Mouse (Mus musculus) retina, postnatal 1 day (tissue): ENCODE measurements around the gene Gltp.

Experiments
- DNase-seq: peaks from one replicate; pipeline ENCODE4 v3.0.0-alpha.2; 2012

The Gltp gene

GRCm38 (mm10) chr5:114658255-114658654, 32.5 kb downstream of the Gltp start, which contains the start of gene Trpv4:
Trpv4 (minus strand) TSS chr5:114658421.
- DNase-seq, result peak; percentile 46

- no peak for DNase-seq
Observed at GRCm38 (mm10) chr5:114657426-114657825, 33.4 kb downstream of the Gltp start.

DNA sequence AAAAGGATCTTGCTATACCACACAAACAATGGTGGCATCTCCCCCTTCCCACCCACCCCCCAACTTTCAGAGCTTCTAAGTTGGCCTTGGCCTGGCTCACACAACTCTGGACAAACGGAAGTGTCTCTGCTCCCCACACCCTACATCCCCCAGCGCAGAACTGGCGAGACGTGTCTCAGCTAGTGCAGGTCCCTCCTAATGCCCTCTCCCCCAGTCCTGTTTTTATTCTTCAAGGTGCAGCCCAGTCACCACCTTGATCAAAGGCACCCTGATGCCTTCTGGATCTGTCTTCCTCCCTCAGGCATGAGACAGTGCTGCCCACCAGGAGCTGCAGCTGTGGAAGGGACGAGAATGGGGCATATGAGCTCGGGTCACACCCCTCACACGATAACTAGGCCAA, 34.5 kb downstream of the Gltp start:
- DNase-seq, result no peak

DNA sequence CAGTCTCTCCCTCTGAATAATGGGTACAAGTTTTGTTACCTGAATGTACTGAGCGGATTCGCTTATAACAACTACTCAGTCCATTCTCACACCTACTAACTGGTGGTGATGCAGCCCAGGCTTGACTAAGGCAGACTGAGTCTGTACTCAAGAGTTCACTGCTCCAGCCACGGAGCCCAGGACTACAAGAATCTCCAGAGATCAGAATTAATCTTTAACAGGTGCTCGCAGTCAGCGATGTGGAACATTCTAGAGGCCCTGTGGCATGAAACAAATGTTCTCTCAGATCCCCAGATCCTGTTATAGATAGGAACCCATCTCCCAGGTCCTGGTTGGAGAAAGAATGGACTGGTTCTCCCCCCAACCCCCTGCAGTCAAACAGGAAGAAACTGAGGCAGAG, 35.1 kb downstream of the Gltp start:
- DNase-seq, result no peak

GRCm38 (mm10) chr5:114653656-114654437, 36.9 kb downstream of the Gltp start:
- DNase-seq, result no peak

DNA sequence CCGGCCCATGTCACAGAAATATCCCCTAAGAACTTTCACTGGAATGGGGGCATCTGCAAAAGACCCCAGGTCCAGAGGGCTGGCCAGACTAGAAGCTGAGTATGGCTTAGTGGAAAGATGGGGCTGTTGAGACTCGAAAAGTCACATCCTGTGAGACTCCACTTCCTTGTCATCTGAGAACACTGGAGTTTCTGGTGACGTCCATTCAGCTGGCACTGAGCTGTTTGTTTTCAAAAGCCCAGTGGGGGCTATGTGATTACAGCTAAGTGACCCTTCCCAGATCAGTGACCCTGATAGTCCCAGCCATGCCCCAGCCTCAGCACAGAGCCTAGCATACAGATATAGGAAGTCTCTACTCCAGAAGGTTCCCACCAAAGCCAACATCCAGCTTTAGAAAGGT, 39.3 kb downstream of the Gltp start:
- no peak for DNase-seq

DNA sequence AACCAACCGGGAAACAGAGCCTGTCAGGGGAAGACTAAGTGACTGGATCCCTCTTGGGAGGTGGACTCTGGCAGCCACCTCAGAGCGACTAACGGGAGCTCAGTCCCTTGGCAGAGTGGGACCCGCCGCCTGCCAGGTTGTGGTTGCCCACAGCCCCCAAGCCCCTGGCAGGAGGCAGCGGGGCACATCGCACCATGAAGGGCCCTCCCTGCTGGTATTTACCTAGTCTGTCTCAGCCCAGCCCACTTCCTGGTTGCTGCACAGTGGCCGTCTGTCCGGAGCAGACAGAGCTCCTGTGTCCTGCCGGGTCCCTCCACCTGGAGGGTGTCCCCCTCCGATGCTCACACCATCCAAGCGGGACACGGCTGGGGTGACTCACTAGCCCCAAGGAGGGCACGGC, 39.8 kb downstream of the Gltp start:
- DNase-seq, result no peak

DNA sequence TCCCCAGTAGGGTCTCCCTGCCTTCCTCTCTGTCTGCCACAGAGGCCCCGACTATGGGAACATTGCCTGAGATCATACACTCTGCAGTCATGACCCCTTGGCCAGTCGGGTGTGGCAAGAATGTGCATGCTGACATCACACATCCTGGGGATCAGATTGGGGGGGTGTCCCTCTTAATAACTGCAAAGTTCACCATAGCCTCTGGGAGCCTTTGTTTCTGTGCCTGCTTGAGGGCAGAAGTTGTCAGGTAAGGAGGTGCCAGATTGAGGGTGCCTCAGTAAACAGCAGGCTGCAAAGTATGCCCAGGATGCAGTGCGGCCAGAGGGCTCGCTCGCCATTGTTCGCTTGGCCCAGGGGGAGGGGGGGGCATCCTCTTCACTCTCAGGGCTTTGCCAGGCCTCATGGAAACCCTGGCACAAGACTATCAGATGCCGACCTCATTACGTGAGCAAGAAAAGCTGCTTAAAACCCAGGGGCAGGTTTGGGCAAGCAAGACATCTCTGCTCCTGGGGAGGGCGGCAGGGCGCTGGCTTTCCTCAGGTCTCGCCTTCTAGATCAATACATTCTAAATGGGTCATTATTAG, 42.0 kb downstream of the Gltp start:
- peak; percentile 69 for DNase-seq

- DNase-seq, result peak; percentile 79
Observed at GRCm38 (mm10) chr5:114647211-114647974, 43.4 kb downstream of the Gltp start.

DNA sequence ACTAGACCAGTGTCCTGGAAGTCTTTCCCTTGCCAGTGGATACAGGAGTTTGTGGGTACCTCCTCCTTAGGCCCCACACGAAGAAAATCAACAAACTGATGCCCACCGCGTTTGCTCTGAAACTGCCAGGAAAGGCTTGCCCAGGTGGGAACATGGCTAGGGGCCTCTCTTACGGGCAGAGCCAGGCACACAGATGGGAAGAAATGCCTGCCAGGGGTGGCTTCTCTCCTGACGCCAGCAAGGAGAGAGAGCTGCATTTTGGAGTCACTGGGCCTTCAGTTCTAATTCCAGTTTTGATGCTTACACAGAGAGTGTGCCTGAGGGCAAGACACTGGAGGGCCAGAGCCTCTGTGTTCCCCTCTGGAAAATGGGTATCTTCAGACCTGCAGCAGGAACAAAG, 44.9 kb downstream of the Gltp start:
- DNase-seq, result no peak

DNA sequence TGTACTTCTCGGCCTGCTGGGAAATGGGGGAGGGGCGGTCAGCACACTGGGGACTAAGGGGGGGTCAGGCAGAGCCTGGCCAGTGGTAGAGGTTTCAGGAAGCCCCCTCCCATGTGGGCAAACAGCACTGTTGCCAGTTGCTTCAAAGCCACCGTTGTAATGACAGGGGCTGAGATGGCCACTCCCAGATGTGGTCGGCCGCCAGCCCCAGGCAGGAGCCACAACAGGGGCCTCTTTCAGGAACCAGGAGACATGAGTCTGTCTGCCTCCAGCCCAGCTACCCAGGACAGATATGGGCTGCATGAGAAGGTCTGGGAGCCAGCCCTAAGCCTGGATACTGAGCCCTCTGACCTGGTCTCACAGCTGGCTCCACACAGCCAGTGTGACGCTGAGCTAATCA, 45.9 kb downstream of the Gltp start:
- no peak for DNase-seq

- no peak for DNase-seq
Observed at GRCm38 (mm10) chr5:114640809-114641208, 50.0 kb downstream of the Gltp start.

GRCm38 (mm10) chr5:114639645-114639957, 51.2 kb downstream of the Gltp start:
- no peak for DNase-seq

DNA sequence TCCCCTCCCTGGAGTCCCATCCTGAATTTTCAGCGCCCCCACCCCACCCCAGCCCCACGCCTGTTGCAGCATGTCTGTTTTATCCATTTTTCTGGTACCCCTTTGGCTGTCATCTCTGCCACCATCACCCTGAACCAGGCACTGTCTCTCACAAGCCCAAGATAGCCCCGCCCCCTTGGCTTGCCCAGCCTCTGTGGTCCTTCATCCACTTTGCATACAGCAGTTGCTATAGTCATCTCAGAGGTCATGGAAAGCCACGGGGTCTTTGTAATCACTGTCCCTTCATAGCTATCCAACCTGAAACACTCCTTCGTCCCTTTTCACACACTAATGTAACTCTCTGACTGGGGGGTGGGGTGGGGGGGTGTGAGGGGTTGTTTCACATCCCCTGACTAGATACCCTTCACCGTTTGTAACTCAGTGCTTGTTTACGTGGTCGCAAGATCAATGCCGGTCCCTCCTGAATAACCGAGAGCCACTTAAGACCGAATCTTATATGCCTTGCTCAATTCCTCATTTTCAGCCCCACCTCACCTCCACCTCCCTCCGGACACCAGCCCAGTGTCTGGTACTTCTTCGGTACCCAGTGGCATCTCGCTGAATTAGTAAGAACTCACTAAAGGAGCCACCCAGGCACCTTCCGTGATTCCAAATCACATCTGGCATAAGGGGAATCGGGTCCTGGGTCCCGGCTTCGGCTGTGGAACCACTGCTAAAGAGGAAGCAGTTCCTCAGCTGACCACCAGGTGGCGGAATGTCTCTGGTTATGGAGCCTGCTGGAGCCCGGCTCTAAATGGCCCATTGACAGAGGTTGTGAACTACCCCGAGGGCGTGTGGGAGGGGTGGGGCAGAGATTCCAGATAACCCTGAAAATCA, 51.8 kb downstream of the Gltp start:
- peak; percentile 92 for DNase-seq

GRCm38 (mm10) chr5:114636091-114636490, 54.7 kb downstream of the Gltp start:
- DNase-seq, result no peak

GRCm38 (mm10) chr5:114631336-114631735, 59.4 kb downstream of the Gltp start:
- peak; percentile 54 for DNase-seq

DNA sequence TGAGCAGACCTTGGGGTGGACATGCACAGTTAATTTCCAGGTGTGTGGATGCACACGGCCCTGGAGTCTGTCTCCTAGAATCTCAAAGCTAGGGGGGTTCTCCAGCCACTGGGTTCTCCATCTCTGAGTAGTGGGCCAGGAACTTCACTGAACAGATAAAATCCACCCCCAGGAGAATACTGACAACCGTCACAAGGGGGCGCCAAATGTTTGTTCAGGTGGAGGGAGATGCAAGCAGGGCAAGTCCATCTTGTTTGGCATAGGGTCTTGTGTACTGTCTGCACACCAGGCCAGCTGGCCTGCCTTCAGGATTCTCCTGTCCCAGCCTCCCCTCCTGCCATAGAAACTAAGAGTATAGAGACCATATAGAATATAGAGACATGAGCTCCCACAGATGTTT, 65.2 kb downstream of the Gltp start:
- peak; percentile 84 for DNase-seq

DNA sequence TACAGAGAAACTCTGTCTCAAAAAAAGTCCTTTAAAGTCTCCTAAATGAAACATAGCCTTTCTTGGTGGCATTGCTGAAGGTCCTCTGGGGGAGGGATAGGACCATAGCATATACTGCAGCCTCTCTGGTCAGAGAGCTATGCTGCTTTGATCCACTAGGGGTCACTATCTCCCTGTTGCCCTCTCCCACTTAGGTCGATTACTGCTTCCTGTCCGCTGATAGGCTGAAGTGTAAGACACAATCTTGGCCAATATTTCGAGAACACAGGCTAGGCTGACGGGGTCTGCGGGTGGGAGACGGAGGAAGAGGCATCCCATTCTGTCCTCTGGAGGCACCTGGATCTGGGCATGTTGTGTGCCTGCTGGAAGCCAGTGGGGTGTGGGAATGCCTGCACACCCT, 70.5 kb downstream of the Gltp start:
- peak; percentile 55 for DNase-seq
